Mouse (Mus musculus): ENCODE measurements around the gene Opcml.

Opcml gene

DNA sequence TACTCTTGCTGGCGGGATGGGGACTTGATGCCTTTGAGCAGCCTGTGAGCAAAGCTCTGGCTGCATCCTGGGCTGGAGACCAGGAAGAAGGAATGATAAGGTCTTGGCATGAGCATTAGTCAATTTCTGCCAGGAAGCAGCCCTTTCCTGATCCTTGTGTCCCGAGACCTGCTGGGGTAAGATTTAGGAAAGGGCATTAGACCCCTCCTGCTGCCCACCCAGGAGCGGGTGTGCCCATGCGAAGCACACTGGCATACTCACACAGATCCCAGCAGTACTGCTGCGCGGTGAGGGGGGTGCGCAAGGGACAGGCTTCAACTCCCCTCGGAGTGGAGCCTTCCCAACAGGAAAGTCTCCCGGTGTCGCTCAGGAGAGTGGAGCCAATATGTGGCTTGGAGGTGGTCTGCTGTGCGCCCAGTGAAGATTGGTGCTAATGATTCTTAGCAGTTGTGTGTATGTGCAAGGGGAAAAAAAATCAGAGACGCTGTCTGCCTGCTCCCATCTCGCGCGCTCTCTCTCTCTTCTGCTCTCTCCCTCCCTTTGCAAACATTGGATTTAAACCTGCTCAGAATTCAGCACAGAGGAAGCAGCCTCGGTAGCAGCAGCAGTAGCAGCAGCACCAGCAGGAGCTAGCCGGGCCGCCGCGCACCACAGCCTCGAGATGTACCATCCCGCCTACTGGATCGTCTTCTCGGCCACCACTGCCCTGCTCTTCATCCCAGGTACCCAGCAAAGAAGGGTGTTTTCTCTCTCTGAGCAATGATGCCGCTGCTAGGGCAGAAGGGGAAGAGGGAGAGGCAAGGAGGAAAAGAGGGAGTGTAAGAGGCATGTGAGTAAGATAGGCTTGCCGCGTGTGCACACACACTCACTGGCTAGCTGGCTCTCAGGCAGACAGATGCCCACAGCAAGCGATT lies at the start of gene Opcml:
Opcml (plus strand) TSS at position 51 of the 914 bp plus-strand sequence.
- DNase-seq (ENCODE audit: low spot score), result no peak

- DNase-seq (ENCODE audit: low spot score), result no peak
These were observed 31.9 kb upstream of the Opcml start for GRCm38 (mm10) chr9:27758709-27759108.

DNA sequence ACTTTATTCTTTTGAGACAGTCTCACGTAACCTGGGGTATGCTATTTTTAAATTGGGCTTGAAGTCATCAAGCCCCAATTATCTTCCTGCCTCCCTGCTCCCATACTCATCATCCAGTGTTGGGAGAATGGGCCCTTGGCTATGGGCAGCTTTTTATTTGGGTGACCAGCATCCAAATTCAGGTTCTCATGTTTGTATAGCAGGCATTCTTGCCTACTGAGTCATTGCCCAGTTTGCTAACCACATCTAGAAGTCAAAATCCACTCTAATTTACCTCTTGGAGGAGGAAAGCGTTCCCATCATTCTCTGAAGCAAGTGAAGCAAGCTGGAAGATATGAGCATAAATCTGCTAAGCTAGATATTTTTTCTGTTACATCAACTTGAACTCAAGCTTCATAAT lies 29.4 kb upstream of the Opcml start:
- DNase-seq (ENCODE audit: low spot score), result no peak

DNA sequence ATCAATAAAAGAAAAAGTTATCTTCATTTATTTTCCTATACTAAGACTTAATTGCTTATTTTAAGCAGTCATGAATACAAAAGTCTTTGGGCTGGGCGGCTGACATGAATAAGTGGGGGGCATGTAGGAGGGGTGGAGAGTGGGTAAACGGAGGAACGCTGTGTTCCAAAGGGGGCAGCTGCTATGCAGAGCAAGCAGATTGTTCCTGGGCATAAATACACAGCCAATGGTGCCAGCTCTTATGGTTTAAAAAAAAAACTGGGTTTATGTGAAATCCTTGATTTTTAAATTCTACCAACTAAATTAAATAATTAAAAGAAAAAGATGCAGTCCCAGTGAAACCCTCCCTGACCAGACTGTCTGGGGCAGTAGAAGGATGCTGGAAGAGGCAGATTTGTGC lies 24.1 kb upstream of the Opcml start:
- DNase-seq (ENCODE audit: low spot score), result peak; percentile 17

DNA sequence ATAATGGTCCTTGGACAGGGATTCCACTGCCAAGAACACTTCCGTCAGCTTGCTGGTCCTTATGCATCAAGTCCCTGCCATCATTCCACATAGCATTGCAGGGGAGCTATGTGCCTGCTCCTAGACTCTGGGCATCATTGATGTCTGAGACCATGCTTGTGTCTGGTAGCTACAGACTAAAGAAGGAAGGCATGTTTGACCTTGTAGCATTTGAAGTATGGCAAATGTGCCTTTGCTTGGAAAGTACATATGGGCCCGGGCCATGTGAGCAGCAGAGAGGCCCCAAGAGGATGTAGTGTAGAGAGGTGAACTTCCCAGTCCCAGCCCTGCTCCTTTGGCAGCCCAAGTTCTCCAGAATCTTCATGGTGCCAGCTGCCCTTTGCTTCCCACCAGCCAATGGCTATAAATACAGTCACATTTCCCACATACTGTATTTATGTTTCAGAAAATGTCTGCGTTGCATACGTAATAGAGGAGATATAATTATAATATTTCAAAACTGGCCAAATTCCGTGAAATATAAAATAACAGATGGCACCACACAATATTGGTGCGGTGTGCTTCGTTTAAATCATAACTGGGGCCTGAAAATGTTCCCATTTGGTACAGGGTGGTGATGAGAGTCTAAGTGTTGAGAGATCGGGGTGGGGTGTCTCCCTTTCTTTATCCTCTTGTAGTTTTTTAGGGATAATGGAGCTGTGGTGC lies 23.2 kb upstream of the Opcml start:
- no peak for DNase-seq (ENCODE audit: low spot score)

- DNase-seq (ENCODE audit: low spot score), result no peak
These were observed 21.8 kb upstream of the Opcml start for GRCm38 (mm10) chr9:27768788-27769187.

DNA sequence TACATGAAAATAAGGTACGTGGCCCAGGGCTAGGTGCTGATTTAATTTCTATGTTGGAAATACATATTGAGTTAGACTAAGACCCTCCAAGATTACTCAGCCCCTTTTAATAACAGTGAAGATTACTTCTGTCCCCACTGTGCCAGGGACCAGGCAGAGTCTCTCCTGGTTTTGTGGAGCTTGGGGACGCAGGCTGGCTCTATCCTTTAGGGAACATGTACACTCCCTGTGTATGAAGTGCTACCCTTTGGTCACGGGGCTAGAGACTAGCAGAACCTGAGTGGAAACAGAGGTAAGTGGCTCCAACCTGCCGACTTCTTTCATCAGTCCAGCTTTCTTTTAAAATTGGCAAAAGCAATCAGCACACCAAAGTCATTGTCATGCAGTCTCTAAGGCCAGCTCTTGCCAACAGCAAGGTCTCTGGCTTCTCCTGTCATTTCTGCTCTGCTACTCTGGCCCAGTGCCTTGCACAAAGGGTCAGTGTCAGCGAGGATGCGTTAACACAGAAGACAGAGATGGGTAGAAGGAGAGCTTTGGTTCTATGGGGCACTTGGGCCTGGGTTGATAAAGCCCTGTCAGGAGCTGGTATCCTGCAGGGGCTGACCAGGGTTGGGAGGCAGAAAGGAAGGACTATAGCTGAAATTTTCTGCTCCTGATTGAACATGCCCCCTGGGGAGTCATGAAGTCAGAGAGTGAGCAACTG lies 9.1 kb upstream of the Opcml start:
- no peak for DNase-seq (ENCODE audit: low spot score)

- DNase-seq (ENCODE audit: low spot score), result no peak
These were observed 8.6 kb upstream of the Opcml start for GRCm38 (mm10) chr9:27781994-27782337.

DNA sequence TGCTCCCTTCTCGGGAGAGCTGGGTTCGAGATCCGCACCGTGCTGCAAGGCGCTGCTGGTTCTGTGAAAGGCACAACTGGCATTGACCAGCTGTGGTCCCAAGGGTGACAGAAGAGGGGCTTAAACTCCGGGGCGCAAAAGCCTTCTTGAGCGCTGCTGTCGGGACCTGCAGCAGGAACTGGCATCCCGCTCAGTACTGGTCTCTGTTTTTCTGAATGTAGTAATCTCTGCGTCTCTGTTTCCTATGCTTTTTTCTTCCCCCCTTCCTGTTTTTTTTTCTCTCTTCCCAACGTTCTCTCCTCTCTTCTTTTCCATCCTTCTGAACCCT lies 1.0 kb downstream of the Opcml start:
- no peak for DNase-seq (ENCODE audit: low spot score)

DNA sequence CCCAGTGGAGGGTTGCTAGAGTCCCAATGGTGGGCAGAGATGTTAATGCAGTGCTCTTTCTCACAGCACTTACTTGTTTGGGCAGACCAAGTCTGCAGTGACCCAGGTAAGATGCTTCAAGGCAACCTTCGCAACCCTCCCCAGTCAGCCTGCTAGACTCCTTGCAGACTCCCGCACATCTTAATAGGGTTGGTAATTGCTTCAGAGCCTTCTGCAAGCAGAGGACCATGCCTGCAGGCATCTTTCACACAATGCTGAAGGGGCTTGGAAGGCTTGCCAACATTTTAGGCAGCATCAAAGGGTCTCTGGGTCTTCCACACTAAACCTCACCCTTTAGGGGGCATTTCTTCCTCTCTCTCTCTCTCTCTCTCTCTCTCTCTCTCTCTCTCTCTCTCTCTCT lies 1.7 kb downstream of the Opcml start:
- no peak for DNase-seq (ENCODE audit: low spot score)

DNA sequence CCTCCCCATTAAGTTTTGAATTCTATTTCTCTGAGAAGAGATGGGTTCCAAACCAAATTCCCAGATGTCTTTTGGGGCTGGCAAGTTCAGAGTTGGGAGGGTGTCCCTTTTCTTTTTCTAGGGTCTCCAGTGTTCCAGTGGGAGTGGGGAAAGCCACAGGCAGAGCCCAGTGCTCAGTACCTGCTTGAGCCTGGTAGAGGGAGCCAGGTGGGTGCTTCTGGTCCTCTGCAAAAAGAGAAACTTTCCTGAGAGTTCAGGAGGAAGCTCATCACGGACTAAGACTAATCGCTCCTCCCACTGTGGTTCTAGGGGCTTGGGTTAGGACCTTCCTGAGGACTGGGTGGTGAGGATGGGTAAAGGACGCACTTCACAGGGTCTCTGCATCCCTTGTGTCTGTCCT lies 2.4 kb downstream of the Opcml start:
- DNase-seq (ENCODE audit: low spot score), result no peak

GRCm38 (mm10) chr9:27796535-27796934 lies 6.0 kb downstream of the Opcml start:
- DNase-seq (ENCODE audit: low spot score), result no peak

DNA sequence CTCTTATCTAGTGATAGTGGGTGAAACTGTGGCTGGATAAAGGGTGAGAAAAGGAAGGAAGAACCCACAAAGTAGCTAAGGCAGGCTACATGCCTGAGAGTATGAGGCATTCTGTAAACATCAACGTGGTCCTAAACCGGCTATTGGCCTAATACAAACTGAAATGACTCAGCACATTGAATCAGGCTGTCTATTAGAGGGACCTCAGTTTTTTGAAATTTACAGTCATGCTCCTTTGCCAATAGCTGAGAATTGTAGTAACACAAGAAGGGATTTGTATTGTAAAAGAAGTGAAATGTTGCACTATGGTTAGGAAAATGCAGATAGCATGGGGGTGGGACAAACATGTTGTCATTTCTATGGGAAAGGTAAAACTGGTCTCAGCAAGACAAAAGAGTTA lies 10.4 kb downstream of the Opcml start:
- no peak for DNase-seq (ENCODE audit: low spot score)

GRCm38 (mm10) chr9:27801807-27802206 lies 11.2 kb downstream of the Opcml start:
- no peak for DNase-seq (ENCODE audit: low spot score)

DNA sequence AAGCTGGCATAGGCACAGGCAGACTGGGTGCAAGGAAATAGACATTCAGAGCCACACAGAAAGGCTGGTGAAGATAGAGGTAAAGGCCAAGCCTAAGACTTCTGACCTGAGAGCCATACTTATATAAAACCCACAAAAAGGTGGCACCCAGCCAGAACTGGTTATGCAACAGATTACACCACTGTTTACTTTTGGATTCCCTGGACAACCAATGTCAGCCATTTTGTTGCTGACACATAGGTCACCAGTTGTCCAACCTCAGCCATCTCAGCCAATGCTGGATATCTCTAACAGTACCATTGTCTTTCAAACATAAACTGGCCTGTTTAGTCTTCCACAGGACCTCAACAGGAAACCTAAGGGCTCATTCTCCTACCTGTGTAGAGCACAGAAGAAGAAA lies 11.8 kb downstream of the Opcml start:
- no peak for DNase-seq (ENCODE audit: low spot score)

GRCm38 (mm10) chr9:27804461-27804860 lies 13.9 kb downstream of the Opcml start:
- DNase-seq (ENCODE audit: low spot score), result no peak

DNA sequence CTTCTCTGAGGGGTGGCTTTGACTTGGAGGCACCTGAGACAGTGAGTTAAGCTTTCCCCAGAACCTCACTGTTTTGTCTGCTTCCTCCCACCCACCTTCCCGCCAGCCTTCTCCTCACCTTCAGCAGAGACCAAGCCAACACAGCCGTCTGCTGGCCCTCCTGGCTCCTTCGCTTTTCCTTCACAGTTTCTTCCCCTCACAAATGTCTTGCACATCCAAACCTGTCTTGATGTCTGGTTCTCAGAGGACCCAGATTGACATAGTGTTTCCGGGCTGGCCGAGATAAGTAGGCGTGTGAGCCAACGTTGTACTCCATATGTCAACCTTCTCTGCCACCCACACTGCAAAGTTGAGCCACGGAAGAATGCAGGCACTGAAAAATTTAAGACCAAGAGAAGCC lies 19.2 kb downstream of the Opcml start:
- peak; percentile 46 for DNase-seq (ENCODE audit: low spot score)

- DNase-seq (ENCODE audit: low spot score), result no peak
These were observed 22.7 kb downstream of the Opcml start for GRCm38 (mm10) chr9:27813207-27813790.

DNA sequence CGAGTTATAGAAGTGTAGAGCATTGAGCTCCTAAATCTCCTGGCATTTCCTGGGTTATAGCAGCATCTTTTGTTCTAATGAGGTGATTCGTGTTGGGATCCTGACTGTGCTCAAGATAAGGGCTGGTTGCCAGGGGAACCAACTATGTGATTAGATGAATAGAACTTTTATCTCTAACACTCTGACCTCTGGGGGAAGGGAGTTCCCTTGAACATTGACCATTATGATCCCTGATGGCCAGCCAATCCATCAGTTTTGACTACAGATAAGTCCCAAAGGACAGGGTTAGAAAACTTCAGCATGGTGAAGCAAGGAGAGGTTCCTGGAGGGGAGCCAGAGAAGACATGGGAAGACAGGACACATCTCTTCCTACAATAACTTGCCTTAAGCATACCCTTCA lies 23.6 kb downstream of the Opcml start:
- DNase-seq (ENCODE audit: low spot score), result no peak

DNA sequence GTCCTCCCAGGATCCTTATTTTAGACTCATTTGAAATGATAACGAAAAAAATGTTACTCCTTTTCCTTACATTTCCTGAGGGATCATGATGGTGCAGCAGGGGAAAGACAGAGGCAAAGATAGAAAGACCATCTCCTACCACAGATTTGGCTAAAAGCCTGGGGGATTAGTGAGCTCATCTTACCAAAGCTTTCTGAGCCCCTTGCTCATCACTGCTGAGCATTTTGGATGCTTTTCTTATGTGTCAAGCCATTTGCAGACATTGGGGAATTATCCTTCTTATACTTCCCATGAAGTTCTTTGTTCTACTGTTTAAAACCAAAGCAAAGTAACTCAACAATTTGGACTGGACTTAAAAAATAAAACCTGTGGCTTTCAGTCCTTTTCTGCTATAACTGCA lies 30.6 kb downstream of the Opcml start:
- no peak for DNase-seq (ENCODE audit: low spot score)

GRCm38 (mm10) chr9:27822681-27823080 lies 32.1 kb downstream of the Opcml start:
- DNase-seq (ENCODE audit: low spot score), result no peak

DNA sequence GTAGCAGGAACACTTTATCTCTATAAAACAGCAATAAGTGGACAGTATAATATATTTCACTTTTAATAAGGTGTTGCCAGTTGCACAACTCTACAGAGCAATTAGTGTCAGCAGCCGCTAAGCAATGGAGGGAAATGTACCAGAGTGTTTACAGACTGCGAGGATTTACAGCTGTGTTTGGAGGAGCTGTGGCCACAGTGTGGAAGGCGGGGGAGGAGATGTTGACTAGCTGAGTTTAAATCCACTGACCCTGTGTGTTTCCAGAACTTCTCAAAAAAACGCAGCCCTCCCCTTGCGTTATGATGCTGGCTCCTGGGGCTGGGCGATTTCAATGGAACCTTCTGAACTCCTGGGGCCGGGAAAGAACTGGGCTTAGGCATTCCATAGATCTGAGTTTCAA lies 33.8 kb downstream of the Opcml start:
- no peak for DNase-seq (ENCODE audit: low spot score)

DNA sequence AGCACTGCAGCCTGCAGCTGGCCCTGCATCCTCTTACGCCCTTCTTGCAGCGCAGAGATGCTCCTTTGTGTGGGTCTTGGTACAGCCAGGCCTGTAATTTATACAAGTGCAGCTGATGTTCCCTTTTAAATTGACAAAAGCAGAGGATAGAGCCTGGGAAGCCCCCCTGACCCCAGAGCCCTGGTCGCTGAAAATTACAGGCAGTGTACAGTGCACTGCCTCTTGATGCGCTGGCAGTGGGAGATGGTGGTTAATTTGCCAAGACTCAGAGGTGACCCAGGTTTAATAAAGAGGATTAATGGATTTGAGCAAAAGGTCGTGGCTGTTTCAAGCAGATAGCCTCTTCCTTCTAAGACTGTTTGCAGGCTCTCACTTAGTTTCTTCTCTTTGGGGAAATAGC lies 39.9 kb downstream of the Opcml start:
- DNase-seq (ENCODE audit: low spot score), result no peak
